Mouse (Mus musculus): Measurements from ENCODE around the gene Tlr5. TPM values are rescaled to one million over a fixed set of nuclear protein-coding genes. Genes with fewer than 3 reads are reported as not detected.

The Tlr5 gene
- polyA plus RNA-seq, 1 experiment from 2014 or later, result 1.2 TPM

- Histone ChIP-seq H3K9ac (ENCODE audit: low read depth, low read length) (no peak overlapping the region), H3K4me2 (ENCODE audit: low read depth, low read length) (no peak overlapping the region), H3K4me1 (ENCODE audit: control insufficient read depth, low read depth, low read length) (no peaks in the 10 kb centered on the region), H3K4me3 (ENCODE audit: low read depth, low read length) (no peak overlapping the region), H3K27me3 (ENCODE audit: control insufficient read depth, insufficient read depth, low read depth, low read length) (no peaks in the 10 kb centered on the region), H3K36me3 (ENCODE audit: control insufficient read depth, insufficient read depth) (no peaks in the 10 kb centered on the region), H3K9me3 (replicated peaks; ENCODE audit: control insufficient read depth, low read length) (no peaks in the 10 kb centered on the region), H3K27ac (ENCODE audit: low read length) (no peak overlapping the region)
- ATAC-seq (ENCODE audit: low read depth), result no peak
- 10% methylated on average over 7 of the region's 7 CpGs for WGBS (ENCODE audit: insufficient replicate concordance)
Measured at GRCm38 (mm10) chr1:182991002-182991778, 36.6 kb downstream of the Tlr5 start.

Other genes starting within 250 kb of the Tlr5 start
- not detected in 2 replicates for gene Ccdc185, start 205.6 kb upstream of the Tlr5 start, polyA plus RNA-seq (2015; fragmentation: Nextera tagmentation; extraction: Ambion mirVana)
- 0.70 and 0.73 TPM in 2 replicates for gene Susd4, start 190.9 kb upstream of the Tlr5 start, polyA plus RNA-seq (2015; fragmentation: Nextera tagmentation; extraction: Ambion mirVana)

All from liver, embryonic 16.5 days (tissue).